Mouse (Mus musculus) forebrain, embryonic 13.5 days (tissue): Measurements from ENCODE around the gene Mccc2. TPM values are rescaled to one million over a fixed set of nuclear protein-coding genes. Genes with fewer than 3 reads are reported as not detected.
A peak's percentile ranks its signal among the peaks of the same experiment; 100 is the strongest.

Experiments
- ATAC-seq: fragments of 200-750 bp; cut with Nextera tagmentation; 2 replicates; pipeline ENCODE4 v1.8.0; 2017
- H3K27ac ChIP-seq: fragments of 300-500 bp; sonication (generic); 2 replicates; pipeline ENCODE4 v1.5.1; 2015; ENCODE audit warnings: inconsistent platforms, mild to moderate bottlenecking, moderate library complexity
- H3K27me3 ChIP-seq: fragments of 300-500 bp; sonication (generic); 2 replicates; pipeline ENCODE4 v1.6.1; 2015; ENCODE audit warnings: mild to moderate bottlenecking, inconsistent platforms
- H3K36me3 ChIP-seq: fragments of 300-500 bp; sonication (generic); 2 replicates; pipeline ENCODE4 v1.6.1; 2015; ENCODE audit warnings: mild to moderate bottlenecking, inconsistent platforms; ENCODE audit not compliant: poor library complexity, severe bottlenecking
- H3K4me1 ChIP-seq: fragments of 300-500 bp; sonication (generic); 2 replicates; pipeline ENCODE4 v1.6.1; 2015; ENCODE audit warnings: inconsistent platforms
- H3K4me2 ChIP-seq: fragments of 300-500 bp; sonication (generic); 2 replicates; pipeline ENCODE4 v1.6.1; 2015; ENCODE audit warnings: inconsistent platforms, mild to moderate bottlenecking, moderate library complexity
- H3K4me3 ChIP-seq: fragments of 300-500 bp; sonication (generic); 2 replicates; pipeline ENCODE4 v1.5.1; 2015; ENCODE audit warnings: mild to moderate bottlenecking, inconsistent platforms
- H3K9ac ChIP-seq: fragments of 300-500 bp; sonication (generic); 2 replicates; pipeline ENCODE4 v1.6.1; 2015; ENCODE audit warnings: mild to moderate bottlenecking, inconsistent platforms
- H3K9me3 ChIP-seq: fragments of 300-500 bp; sonication (generic); replicated peaks from 2 replicates; pipeline ENCODE4 v1.6.1; 2016; ENCODE audit warnings: inconsistent platforms
- WGBS: fragments of 180-500 bp; shearing (Covaris S2); methylation state at CpG from one replicate; pipeline ENCODE4 v1.1.7; 2015; 5-methylcytosine and 5-hydroxymethylcytosine counted together
- polyA plus RNA-seq: library from polyadenylated mRNA; unstranded; fragments of >200 nt; fragmentation: Nextera tagmentation; extraction: Ambion mirVana; gene quantifications from 2 replicates; pipeline ENCODE4 v1.2.1, GENCODE M21; 2015

Mccc2 gene
- polyA plus RNA-seq, 1 experiment from 2014 or later, result 36.2 TPM

- Histone ChIP-seq H3K4me1 (no peaks in the 10 kb centered on the region), H3K4me2 (no peak overlapping the region), H3K4me3 (no peak overlapping the region), H3K9ac (no peak overlapping the region), H3K9me3 (no peaks in the 10 kb centered on the region), H3K27ac (no peak overlapping the region), H3K27me3 (no peaks in the 10 kb centered on the region), H3K36me3 (peaks cover 24% of the 10 kb centered on the region)
- ATAC-seq, result no peak
- 51% methylated on average over 2 of the region's 2 CpGs for WGBS
Measured at GRCm38 (mm10) chr13:99979406-99979805, 36.0 kb downstream of the Mccc2 start.

- Histone ChIP-seq H3K9ac (no peak overlapping the region), H3K27ac (peak overlapping the region; percentile 19), H3K9me3 (no peaks in the 10 kb centered on the region), H3K4me1 (0 out of 2 replicates have a peak, but pooled peaks cover 4% of the 10 kb centered on the region), H3K4me2 (no peak overlapping the region), H3K27me3 (no peaks in the 10 kb centered on the region), H3K4me3 (no peak overlapping the region), H3K36me3 (peaks cover 12% of the 10 kb centered on the region)
- WGBS, result 83% methylated on average over 5 of the region's 5 CpGs
- no peak for ATAC-seq
Measured at GRCm38 (mm10) chr13:99970089-99970488, 45.4 kb downstream of the Mccc2 start.

GRCm38 (mm10) chr13:99967013-99967678 is 48.3 kb downstream of the Mccc2 start:
- H3K4me3 ChIP-seq, result no peak overlapping the region
- H3K9ac ChIP-seq, result no peak overlapping the region
- no peaks in the 10 kb centered on the region for H3K9me3 ChIP-seq
- peak; percentile 82 for ATAC-seq
- 71% methylated on average over 11 of the region's 11 CpGs for WGBS
- no peak overlapping the region for H3K4me2 ChIP-seq
- no peak overlapping the region for H3K27ac ChIP-seq
- H3K27me3 ChIP-seq, result no peaks in the 10 kb centered on the region
- H3K36me3 ChIP-seq, result peaks cover 10% of the 10 kb centered on the region; the same call in 1 of the 2 replicates
- 0 out of 2 replicates have a peak, but pooled peaks cover 4% of the 10 kb centered on the region for H3K4me1 ChIP-seq

- Histone ChIP-seq H3K9ac (no peak overlapping the region), H3K9me3 (no peaks in the 10 kb centered on the region), H3K4me1 (0 out of 2 replicates have a peak, but pooled peaks cover 4% of the 10 kb centered on the region), H3K27ac (no peak overlapping the region), H3K4me2 (no peak overlapping the region), H3K36me3 (peaks cover 7% of the 10 kb centered on the region), H3K27me3 (no peaks in the 10 kb centered on the region), H3K4me3 (no peak overlapping the region)
- no peak for ATAC-seq
- WGBS, result 80% methylated on average over 6 of the region's 6 CpGs
Measured at GRCm38 (mm10) chr13:99963814-99964213, 51.6 kb downstream of the Mccc2 start.

- Histone ChIP-seq H3K27ac (no peak overlapping the region), H3K4me2 (no peak overlapping the region), H3K4me1 (no peaks in the 10 kb centered on the region), H3K9me3 (0 out of 2 replicates have a peak, but pooled peaks cover 1% of the 10 kb centered on the region), H3K9ac (no peak overlapping the region), H3K27me3 (no peaks in the 10 kb centered on the region), H3K4me3 (no peak overlapping the region), H3K36me3 (peaks cover 24% of the 10 kb centered on the region)
- no peak for ATAC-seq
- 91% methylated on average over 4 of the region's 4 CpGs for WGBS
Measured at GRCm38 (mm10) chr13:99961661-99962060, 53.8 kb downstream of the Mccc2 start.

GRCm38 (mm10) chr13:99955591-99955944 is 59.9 kb downstream of the Mccc2 start:
- no peaks in the 10 kb centered on the region for H3K27me3 ChIP-seq
- H3K27ac ChIP-seq, result no peak overlapping the region
- ATAC-seq, result no peak
- H3K4me2 ChIP-seq, result no peak overlapping the region
- 94% methylated on average over 1 of the region's 1 CpGs for WGBS
- 0 out of 2 replicates have a peak, but pooled peaks cover 7% of the 10 kb centered on the region for H3K9me3 ChIP-seq
- H3K4me3 ChIP-seq, result no peak overlapping the region
- peaks cover 52% of the 10 kb centered on the region for H3K36me3 ChIP-seq
- H3K4me1 ChIP-seq, result no peaks in the 10 kb centered on the region
- no peak overlapping the region for H3K9ac ChIP-seq

DNA sequence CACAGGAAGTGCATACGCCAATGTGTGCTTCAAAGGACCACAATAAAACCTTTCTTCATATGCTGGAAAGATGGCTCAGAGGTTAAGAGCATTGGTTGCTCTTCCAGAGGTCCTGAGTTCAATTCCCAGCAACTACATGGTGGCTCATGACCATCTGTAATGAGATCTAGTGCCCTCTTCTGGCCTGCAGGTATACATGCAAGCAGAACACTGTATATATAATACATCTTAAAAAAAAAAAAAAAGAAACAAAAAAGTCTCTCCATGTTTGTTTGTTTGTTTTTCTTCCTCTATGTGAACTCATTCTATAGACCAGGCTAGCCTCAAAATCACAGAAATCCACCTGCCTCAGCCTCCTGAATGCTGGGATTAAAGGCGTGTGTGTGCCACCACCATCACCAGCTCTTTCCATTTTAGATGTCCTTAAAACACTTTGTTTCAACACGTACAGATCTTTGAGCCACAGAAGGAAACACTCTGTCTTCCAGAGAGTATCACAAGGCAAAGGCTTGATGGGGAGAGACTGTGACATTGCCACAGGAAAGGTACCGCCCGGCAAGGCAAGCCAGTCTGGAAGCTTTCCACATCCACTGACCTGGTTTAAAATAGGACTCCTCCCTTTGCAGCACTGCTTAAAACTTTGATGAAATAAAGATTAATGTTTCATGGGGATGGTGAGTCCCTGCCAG is 60.4 kb downstream of the Mccc2 start:
- H3K27ac ChIP-seq, result no peak overlapping the region
- 94% methylated on average over 5 of the region's 5 CpGs for WGBS
- H3K4me2 ChIP-seq, result no peak overlapping the region
- no peak overlapping the region for H3K4me3 ChIP-seq
- no peaks in the 10 kb centered on the region for H3K27me3 ChIP-seq
- no peak for ATAC-seq
- H3K4me1 ChIP-seq, result no peaks in the 10 kb centered on the region
- H3K9ac ChIP-seq, result no peak overlapping the region
- 0 out of 2 replicates have a peak, but pooled peaks cover 7% of the 10 kb centered on the region for H3K9me3 ChIP-seq
- H3K36me3 ChIP-seq, result peaks cover 48% of the 10 kb centered on the region

- H3K27me3 ChIP-seq, result no peaks in the 10 kb centered on the region
- H3K27ac ChIP-seq, result no peak overlapping the region
- no peaks in the 10 kb centered on the region for H3K9me3 ChIP-seq
- no peak overlapping the region for H3K4me3 ChIP-seq
- H3K4me2 ChIP-seq, result no peak overlapping the region
- H3K9ac ChIP-seq, result no peak overlapping the region
- 78% methylated on average over 4 of the region's 4 CpGs for WGBS
- no peaks in the 10 kb centered on the region for H3K4me1 ChIP-seq
- ATAC-seq, result no peak
- H3K36me3 ChIP-seq, result peaks cover 40% of the 10 kb centered on the region
Measured at GRCm38 (mm10) chr13:99947417-99947816, 68.0 kb downstream of the Mccc2 start.

DNA sequence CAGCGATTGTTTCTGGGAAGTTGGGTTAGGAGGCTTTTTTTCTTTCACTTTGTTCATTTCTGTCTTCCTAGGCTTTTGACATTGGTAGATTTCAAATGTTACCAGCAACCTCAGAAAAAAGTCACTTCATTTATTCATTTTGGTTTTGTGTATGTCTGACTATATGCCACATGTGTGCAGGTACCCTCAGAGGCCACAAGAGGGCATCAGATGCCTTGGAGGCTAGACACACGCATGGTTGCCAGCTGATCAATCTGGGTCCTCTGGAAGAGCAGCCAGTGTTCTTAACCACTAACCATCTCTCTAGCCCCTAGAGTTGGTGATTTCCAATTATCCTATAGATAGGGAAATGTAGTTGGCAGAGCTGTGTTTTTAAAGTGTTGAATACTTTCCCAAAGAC is 71.9 kb downstream of the Mccc2 start:
- no peaks in the 10 kb centered on the region for H3K27me3 ChIP-seq
- no peak overlapping the region for H3K4me3 ChIP-seq
- H3K36me3 ChIP-seq, result peaks cover 19% of the 10 kb centered on the region
- H3K4me1 ChIP-seq, result peaks cover 28% of the 10 kb centered on the region
- H3K9ac ChIP-seq, result no peak overlapping the region
- ATAC-seq, result no peak
- no peaks in the 10 kb centered on the region for H3K9me3 ChIP-seq
- WGBS, result 95% methylated on average over 2 of the region's 2 CpGs
- H3K4me2 ChIP-seq, result no peak overlapping the region
- H3K27ac ChIP-seq, result no peak overlapping the region

- no peaks in the 10 kb centered on the region for H3K9me3 ChIP-seq
- H3K27ac ChIP-seq, result peak overlapping the region; percentile 70
- ATAC-seq, result peak; percentile 91
- no peak overlapping the region for H3K9ac ChIP-seq
- H3K4me1 ChIP-seq, result peaks cover 35% of the 10 kb centered on the region
- 4% methylated on average over 2 of the region's 2 CpGs for WGBS
- H3K4me3 ChIP-seq, result no peak overlapping the region
- no peaks in the 10 kb centered on the region for H3K27me3 ChIP-seq
- no peak overlapping the region for H3K4me2 ChIP-seq
- 0 out of 2 replicates have a peak, but pooled peaks cover 6% of the 10 kb centered on the region for H3K36me3 ChIP-seq
Measured at GRCm38 (mm10) chr13:99940601-99941000, 74.8 kb downstream of the Mccc2 start.

GRCm38 (mm10) chr13:99939320-99939671 is 76.1 kb downstream of the Mccc2 start:
- H3K4me3 ChIP-seq, result no peak overlapping the region
- no peaks in the 10 kb centered on the region for H3K9me3 ChIP-seq
- peak overlapping the region; percentile 21 for H3K27ac ChIP-seq
- H3K27me3 ChIP-seq, result no peaks in the 10 kb centered on the region
- 0 out of 2 replicates have a peak, but pooled peaks cover 6% of the 10 kb centered on the region for H3K36me3 ChIP-seq
- H3K4me1 ChIP-seq, result peaks cover 35% of the 10 kb centered on the region
- no peak for ATAC-seq
- WGBS, result 47% methylated on average over 8 of the region's 8 CpGs
- no peak overlapping the region for H3K4me2 ChIP-seq
- no peak overlapping the region for H3K9ac ChIP-seq

DNA sequence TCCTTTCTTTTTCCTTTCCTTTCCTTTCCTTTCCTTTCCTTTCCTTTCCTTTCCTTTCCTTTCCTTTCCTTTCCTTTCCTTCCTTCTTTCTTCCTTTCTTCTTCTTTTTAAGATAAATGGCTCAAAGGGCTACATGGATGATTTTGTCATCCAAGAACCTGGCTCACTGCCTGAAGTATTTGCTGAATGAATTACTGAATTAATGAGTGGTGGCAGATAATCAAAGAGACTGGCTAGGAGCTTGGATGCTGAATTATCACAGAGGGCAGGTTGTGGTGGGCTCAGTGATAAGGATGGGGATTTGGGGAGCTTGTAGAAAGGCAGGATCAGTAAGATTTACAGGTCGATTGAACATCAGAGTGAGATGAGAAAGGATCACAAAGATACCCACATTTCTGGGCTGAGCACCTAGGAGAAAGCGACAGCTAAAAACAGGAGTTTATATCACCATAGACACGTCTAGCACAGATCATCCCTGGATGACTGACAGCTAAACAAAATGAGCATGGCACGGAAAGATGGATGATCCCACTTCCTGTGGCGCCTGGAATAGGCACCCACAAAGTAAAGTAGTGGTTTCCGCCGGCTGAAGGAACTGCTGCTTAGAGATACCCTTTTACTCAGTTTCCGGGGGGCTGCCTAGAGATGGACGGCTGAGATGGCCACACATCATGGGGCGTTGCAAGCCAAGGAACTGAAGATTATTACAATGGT is 76.7 kb downstream of the Mccc2 start:
- Histone ChIP-seq H3K4me3 (no peak overlapping the region), H3K9ac (no peak overlapping the region), H3K36me3 (0 out of 2 replicates have a peak, but pooled peaks cover 3% of the 10 kb centered on the region), H3K4me2 (no peak overlapping the region), H3K4me1 (peaks cover 35% of the 10 kb centered on the region), H3K27me3 (no peaks in the 10 kb centered on the region), H3K27ac (peak overlapping the region; percentile 75; the same call in 1 of the 2 replicates), H3K9me3 (no peaks in the 10 kb centered on the region)
- 71% methylated on average over 10 of the region's 10 CpGs for WGBS
- no peak for ATAC-seq
